Mouse (Mus musculus) MEL (cell line): ENCODE results near the gene Epb41. TPM values are rescaled to one million over a fixed set of nuclear protein-coding genes. Genes with fewer than 3 reads are reported as not detected.

Experiments used
- DNase-seq: peaks from one replicate; pipeline ENCODE4 v3.0.0; 2011; ENCODE audit warnings: low read depth, low spot score
- H3K27ac ChIP-seq: 2 replicates; pipeline ENCODE4 v1.5.1; 2012; ENCODE audit warnings: low read depth, mild to moderate bottlenecking, control low read depth, low read length, moderate library complexity; ENCODE audit not compliant: control insufficient read depth
- H3K27me3 ChIP-seq, 2 experiments: fragments of 150-350 bp in 1 of 2; sonication (generic) in 1 of 2; 2 replicates each; pipeline ENCODE4 v1.6.1; 2012; ENCODE audit warnings: low read length in 2 of 2, mild to moderate bottlenecking in 2 of 2, improper control_type of control experiment in 1 of 2, moderate library complexity in 1 of 2; ENCODE audit not compliant: insufficient read depth in 2 of 2, control insufficient read depth in 1 of 2
- H3K36me3 ChIP-seq, 2 experiments: 2 replicates each; pipeline ENCODE4 v1.6.1; 2012 to 2014; ENCODE audit warnings: low read length in 2 of 2, improper control_type of control experiment in 1 of 2, inconsistent platforms in 1 of 2, mild to moderate bottlenecking in 1 of 2; ENCODE audit not compliant: insufficient read depth in 2 of 2, control insufficient read depth in 1 of 2
- H3K4me1 ChIP-seq, 2 experiments: fragments of 150-350 bp in 1 of 2; sonication (generic) in 1 of 2; 2 replicates each; pipeline ENCODE4 v1.6.1; 2012; ENCODE audit warnings: low read length in 2 of 2, improper control_type of control experiment in 1 of 2, mild to moderate bottlenecking in 1 of 2; ENCODE audit not compliant: insufficient read depth in 2 of 2, control insufficient read depth in 1 of 2
- H3K4me3 ChIP-seq, 2 experiments: fragments of 150-350 bp in 1 of 2; sonication (generic) in 1 of 2; 2 replicates each; pipeline ENCODE4 v1.5.1; 2012; ENCODE audit warnings: low read depth in 2 of 2, low read length in 2 of 2, mild to moderate bottlenecking in 2 of 2, moderate library complexity in 2 of 2, control low read depth in 1 of 2, improper control_type of control experiment in 1 of 2; ENCODE audit not compliant: control insufficient read depth in 1 of 2, insufficient read depth in 1 of 2
- H3K79me2 ChIP-seq: 2 replicates; pipeline ENCODE4 v1.6.1; 2012; ENCODE audit warnings: mild to moderate bottlenecking, low read length, moderate library complexity; ENCODE audit not compliant: control insufficient read depth, poor library complexity, insufficient read depth
- H3K9ac ChIP-seq: 2 replicates; pipeline ENCODE4 v1.6.1; 2012; ENCODE audit warnings: low read depth, mild to moderate bottlenecking, control low read depth, low read length, moderate library complexity; ENCODE audit not compliant: control insufficient read depth, poor library complexity, severe bottlenecking
- H3K9me3 ChIP-seq: fragments of 150-350 bp; sonication (generic); replicated peaks from 2 replicates; pipeline ENCODE4 v1.6.1; 2012; ENCODE audit warnings: mild to moderate bottlenecking, low read length, improper control_type of control experiment, moderate library complexity; ENCODE audit not compliant: insufficient read depth
- BHLHE40 ChIP-seq: IDR thresholded peaks from 2 replicates; pipeline ENCODE4 v1.6.1; 2012; ENCODE audit warnings: low read depth, mild to moderate bottlenecking, inconsistent platforms, low read length, improper control_type of control experiment, borderline replicate concordance
- CHD1 ChIP-seq: IDR thresholded peaks from 2 replicates; pipeline ENCODE4 v1.6.1; 2012; ENCODE audit warnings: low read depth, mild to moderate bottlenecking, inconsistent platforms, low read length, improper control_type of control experiment
- CTCF ChIP-seq, 3 experiments: IDR thresholded peaks in 2 of 3; conservative IDR thresholded peaks in 1 of 3; 2 replicates each; pipeline ENCODE4 v1.5.1; 2011 to 2012; ENCODE audit warnings: low read length in 3 of 3, low read depth in 2 of 3, mild to moderate bottlenecking in 2 of 3, improper control_type of control experiment in 1 of 3, inconsistent platforms in 1 of 3, mixed read lengths in 1 of 3, moderate library complexity in 1 of 3; ENCODE audit not compliant: control insufficient read depth in 1 of 3, insufficient read depth in 1 of 3, poor library complexity in 1 of 3, severe bottlenecking in 1 of 3
- E2F4 ChIP-seq: IDR thresholded peaks from 2 replicates; pipeline ENCODE4 v1.6.1; 2011; ENCODE audit warnings: low read depth, low read length, improper control_type of control experiment, borderline replicate concordance
- ELF1 ChIP-seq: IDR thresholded peaks from 2 replicates; pipeline ENCODE4 v1.6.1; 2014; ENCODE audit warnings: low read depth, mild to moderate bottlenecking, inconsistent platforms, low read length, improper control_type of control experiment, moderate library complexity
- EP300 ChIP-seq, 2 experiments: IDR thresholded peaks; 2 replicates each; pipeline ENCODE4 v1.6.1; 2011; ENCODE audit warnings: improper control_type of control experiment in 2 of 2, low read length in 2 of 2, low read depth in 1 of 2, mild to moderate bottlenecking in 1 of 2
- GABPA ChIP-seq: IDR thresholded peaks from 2 replicates; pipeline ENCODE4 v1.6.1; 2012; ENCODE audit warnings: low read depth, mild to moderate bottlenecking, inconsistent platforms, low read length, improper control_type of control experiment, moderate library complexity
- GATA1 ChIP-seq: IDR thresholded peaks from 2 replicates; pipeline ENCODE4 v1.6.1; 2011; ENCODE audit warnings: low read depth, low read length, improper control_type of control experiment
- HCFC1 ChIP-seq: IDR thresholded peaks from 2 replicates; pipeline ENCODE4 v1.6.1; 2012; ENCODE audit warnings: low read depth, mild to moderate bottlenecking, inconsistent platforms, low read length, improper control_type of control experiment, moderate library complexity
- MAX ChIP-seq: IDR thresholded peaks from 2 replicates; pipeline ENCODE4 v1.6.1; 2011; ENCODE audit warnings: low read length, improper control_type of control experiment
- MXI1 ChIP-seq: IDR thresholded peaks from 2 replicates; pipeline ENCODE4 v1.6.1; 2011; ENCODE audit warnings: mild to moderate bottlenecking, low read depth, low read length, improper control_type of control experiment
- MYB ChIP-seq: IDR thresholded peaks from 2 replicates; pipeline ENCODE4 v1.6.1; 2011; ENCODE audit warnings: mild to moderate bottlenecking, low read depth, low read length, improper control_type of control experiment
- MYC ChIP-seq: IDR thresholded peaks from 2 replicates; pipeline ENCODE4 v1.6.1; 2011; ENCODE audit warnings: low read depth, mild to moderate bottlenecking, low read length, improper control_type of control experiment, moderate library complexity
- NELFE ChIP-seq: IDR thresholded peaks from 2 replicates; pipeline ENCODE4 v1.6.1; 2011; ENCODE audit warnings: low read depth, low read length, improper control_type of control experiment
- NRF1 ChIP-seq: IDR thresholded peaks from 2 replicates; pipeline ENCODE4 v1.6.1; 2014; ENCODE audit warnings: low read depth, mild to moderate bottlenecking, inconsistent platforms, low read length, improper control_type of control experiment, moderate library complexity; ENCODE audit not compliant: poor library complexity, insufficient read depth, severe bottlenecking
- RAD21 ChIP-seq: IDR thresholded peaks from 2 replicates; pipeline ENCODE4 v1.6.1; 2011; ENCODE audit warnings: mild to moderate bottlenecking, low read depth, low read length, improper control_type of control experiment
- SIN3A ChIP-seq: IDR thresholded peaks from 2 replicates; pipeline ENCODE4 v1.6.1; 2012; ENCODE audit warnings: low read length, improper control_type of control experiment, inconsistent platforms
- SMC3 ChIP-seq: IDR thresholded peaks from 2 replicates; pipeline ENCODE4 v1.6.1; 2011; ENCODE audit warnings: low read depth, low read length, improper control_type of control experiment
- TAL1 ChIP-seq: IDR thresholded peaks from 2 replicates; pipeline ENCODE4 v1.6.1; 2012; ENCODE audit warnings: mild to moderate bottlenecking, inconsistent platforms, low read length, moderate library complexity, mixed read lengths
- TCF12 ChIP-seq: IDR thresholded peaks from 2 replicates; pipeline ENCODE4 v1.6.1; 2014; ENCODE audit warnings: low read depth, mild to moderate bottlenecking, inconsistent platforms, low read length, improper control_type of control experiment, moderate library complexity
- UBTF ChIP-seq: IDR thresholded peaks from 2 replicates; pipeline ENCODE4 v1.6.1; 2012; ENCODE audit warnings: low read depth, mild to moderate bottlenecking, inconsistent platforms, low read length, improper control_type of control experiment, moderate library complexity, borderline replicate concordance; ENCODE audit not compliant: insufficient read depth
- USF2 ChIP-seq, 2 experiments: IDR thresholded peaks; 2 replicates each; pipeline ENCODE4 v1.6.1; 2011 to 2012; ENCODE audit warnings: improper control_type of control experiment in 2 of 2, low read length in 2 of 2, borderline replicate concordance in 1 of 2, inconsistent platforms in 1 of 2, low read depth in 1 of 2, mild to moderate bottlenecking in 1 of 2; ENCODE audit not compliant: insufficient read depth in 1 of 2
- ZC3H11A ChIP-seq: IDR thresholded peaks from 2 replicates; pipeline ENCODE4 v1.6.1; 2012; ENCODE audit warnings: low read depth, mild to moderate bottlenecking, inconsistent platforms, low read length, improper control_type of control experiment
- ZMIZ1 ChIP-seq: IDR thresholded peaks from 2 replicates; pipeline ENCODE4 v1.6.1; 2012; ENCODE audit warnings: low read depth, mild to moderate bottlenecking, inconsistent platforms, low read length, improper control_type of control experiment, moderate library complexity
- ZNF384 ChIP-seq: IDR thresholded peaks from 2 replicates; pipeline ENCODE4 v1.6.1; 2012; ENCODE audit warnings: low read depth, mild to moderate bottlenecking, inconsistent platforms, low read length, improper control_type of control experiment
- polyA plus RNA-seq, 2 experiments: library from polyadenylated mRNA; stranded (reverse) in 1 of 2; unstranded in 1 of 2; fragments of >175 nt in 1 of 2; fragments of >200 nt in 1 of 2; gene quantifications; 2 replicates each; pipeline versions ENCODE4 v1.2.1 to v1.2.4; 2012; ENCODE audit warnings: low replicate concordance in 2 of 2, low read depth in 1 of 2; ENCODE audit not compliant: insufficient read length in 2 of 2, insufficient read depth in 1 of 2, missing spikeins in 1 of 2
- total RNA-seq: library from RNA; depleted of rRNA; stranded (reverse); fragments of 300-350 nt; gene quantifications from 2 replicates; pipeline ENCODE4 v1.2.3, GENCODE M21; 2012

Gene Epb41
- total and polyA plus RNA-seq, 3 experiments, result 36.5 to 115 (median 44.3) TPM

- H3K4me3 ChIP-seq, result no peak overlapping the region
- peaks cover 0 to 4% of the 10 kb centered on the region in 2 experiments; a peak in 2 of 4 replicates for H3K4me1 ChIP-seq
- TF ChIP-seq GABPA, result no peak
- no peak for TF ChIP-seq MYC
- TF ChIP-seq UBTF, result no peak
- no peak for TF ChIP-seq TCF12
- TF ChIP-seq CTCF (IDR thresholded peaks at IDR 0.05 in 2 of 3, conservative IDR thresholded peaks at IDR 0.05 in 1 of 3; ENCODE audit: control insufficient read depth in 1 of 3, insufficient read depth in 1 of 3, low read depth in 2 of 3, low read length in 3 of 3, poor library complexity in 1 of 3, severe bottlenecking in 1 of 3), result peak; percentile 88 to 94 (median 93)
- TF ChIP-seq SMC3, result peak; percentile 86
- TF ChIP-seq ZC3H11A, result peak; percentile 84
- no peak for TF ChIP-seq BHLHE40
- no peak for TF ChIP-seq CHD1
- TF ChIP-seq SIN3A, result no peak
- TF ChIP-seq MAX, result no peak
- TF ChIP-seq E2F4, result no peak
- peak; percentile 87 for TF ChIP-seq RAD21
- TF ChIP-seq USF2 (IDR thresholded peaks at IDR 0.05; ENCODE audit: borderline replicate concordance in 1 of 2, insufficient read depth in 1 of 2, low read depth in 1 of 2, low read length in 2 of 2), result no peak
- no peaks in the 10 kb centered on the region for H3K9me3 ChIP-seq
- no peaks in the 10 kb centered on the region for H3K79me2 ChIP-seq
- no peak overlapping the region for H3K9ac ChIP-seq
- DNase-seq, result peak; percentile 81
- H3K27me3 ChIP-seq, result no peaks in the 10 kb centered on the region
- no peak overlapping the region for H3K27ac ChIP-seq
- peaks cover 0 to 4% of the 10 kb centered on the region in 2 experiments; a peak in 1 of 4 replicates for H3K36me3 ChIP-seq
These were observed 13.8 kb upstream of the Epb41 start for GRCm38 (mm10) chr4:132088921-132089320.

GRCm38 (mm10) chr4:132085114-132085513, 10.0 kb upstream of the Epb41 start:
- H3K27ac ChIP-seq, result no peak overlapping the region
- no peaks in the 10 kb centered on the region for H3K9me3 ChIP-seq
- TF ChIP-seq CHD1, result no peak
- no peak for TF ChIP-seq TAL1
- TF ChIP-seq ZNF384, result no peak
- TF ChIP-seq GATA1, result no peak
- no peak for TF ChIP-seq NELFE
- no peak for TF ChIP-seq ZMIZ1
- no peak for TF ChIP-seq MXI1
- no peak for TF ChIP-seq NRF1
- TF ChIP-seq EP300 (IDR thresholded peaks at IDR 0.05; ENCODE audit: low read depth in 1 of 2, low read length in 2 of 2), result no peak
- no peak for TF ChIP-seq BHLHE40
- no peak for TF ChIP-seq UBTF
- no peak for TF ChIP-seq CTCF (IDR thresholded peaks at IDR 0.05 in 2 of 3, conservative IDR thresholded peaks at IDR 0.05 in 1 of 3; ENCODE audit: control insufficient read depth in 1 of 3, insufficient read depth in 1 of 3, low read depth in 2 of 3, low read length in 3 of 3, poor library complexity in 1 of 3, severe bottlenecking in 1 of 3)
- no peak for TF ChIP-seq ELF1
- TF ChIP-seq SIN3A, result no peak
- no peak for TF ChIP-seq HCFC1
- TF ChIP-seq MYB, result no peak
- TF ChIP-seq MYC, result no peak
- H3K79me2 ChIP-seq, result no peaks in the 10 kb centered on the region
- peaks cover 0 to 9% of the 10 kb centered on the region in 2 experiments; a peak in 2 of 4 replicates for H3K36me3 ChIP-seq
- peak; percentile 61 for DNase-seq
- no peaks in the 10 kb centered on the region for H3K27me3 ChIP-seq
- no peak overlapping the region for H3K4me3 ChIP-seq
- H3K9ac ChIP-seq, result no peak overlapping the region
- peaks cover 0 to 6% of the 10 kb centered on the region in 2 experiments; a peak in 3 of 4 replicates for H3K4me1 ChIP-seq
